Mouse (Mus musculus): ENCODE data around the gene Morc4. TPM values are rescaled to one million over a fixed set of nuclear protein-coding genes. Genes with fewer than 3 reads are reported as not detected.
A peak's percentile ranks its signal among the peaks of the same experiment; 100 is the strongest.

Morc4 gene
- total and polyA plus RNA-seq, 2 experiments from 2014 or later = 5.6 to 6.1 TPM

DNA sequence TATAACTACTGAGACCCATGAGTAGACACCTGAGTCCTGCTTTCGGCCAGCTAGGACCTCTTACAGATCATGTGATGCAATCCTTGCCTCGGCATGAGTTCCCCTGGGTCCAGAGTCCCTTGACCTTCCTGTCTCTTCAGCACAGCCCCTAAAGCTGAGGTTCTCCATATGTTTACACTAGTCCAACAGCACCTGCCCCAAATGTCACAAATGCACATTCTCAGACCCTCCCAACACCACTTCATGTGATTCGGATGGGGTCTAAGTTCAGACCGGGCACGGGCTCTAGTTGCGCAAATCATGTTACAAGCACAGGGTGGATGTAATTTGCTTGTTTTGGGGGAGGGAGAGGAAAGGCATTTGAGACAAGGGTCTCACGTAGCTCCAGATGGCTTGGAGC, 5.6 kb upstream of the Morc4 start:
- 83% methylated on average over 7 of the region's 7 CpGs for WGBS
- Histone ChIP-seq H3K4me1 (ENCODE audit: control insufficient read depth, insufficient read depth) (no peaks in the 10 kb centered on the region), H3K4me2 (ENCODE audit: low read depth, low read length) (no peak overlapping the region), H3K36me3 (replicated peaks; ENCODE audit: control insufficient read depth, insufficient read depth, low read length) (no peaks in the 10 kb centered on the region), H3K4me3 (ENCODE audit: low read depth, low read length) (no peak overlapping the region), H3K9me3 (replicated peaks; ENCODE audit: control insufficient read depth, low read length) (no peaks in the 10 kb centered on the region), H3K27me3 (ENCODE audit: control insufficient read depth, insufficient read depth, low read length) (no peaks in the 10 kb centered on the region), H3K9ac (replicated peaks; ENCODE audit: low read depth, low read length) (no peak overlapping the region), H3K27ac (ENCODE audit: low read depth) (no peak overlapping the region)
- TF ChIP-seq EP300 (IDR thresholded peaks at IDR 0.05; ENCODE audit: low read depth) (no peak), CTCF (IDR thresholded peaks at IDR 0.05; ENCODE audit: low read depth) (no peak)
- ATAC-seq (ENCODE audit: insufficient read depth, low read depth) (no peak), DNase-seq (ENCODE audit: low spot score) (no peak)

DNA sequence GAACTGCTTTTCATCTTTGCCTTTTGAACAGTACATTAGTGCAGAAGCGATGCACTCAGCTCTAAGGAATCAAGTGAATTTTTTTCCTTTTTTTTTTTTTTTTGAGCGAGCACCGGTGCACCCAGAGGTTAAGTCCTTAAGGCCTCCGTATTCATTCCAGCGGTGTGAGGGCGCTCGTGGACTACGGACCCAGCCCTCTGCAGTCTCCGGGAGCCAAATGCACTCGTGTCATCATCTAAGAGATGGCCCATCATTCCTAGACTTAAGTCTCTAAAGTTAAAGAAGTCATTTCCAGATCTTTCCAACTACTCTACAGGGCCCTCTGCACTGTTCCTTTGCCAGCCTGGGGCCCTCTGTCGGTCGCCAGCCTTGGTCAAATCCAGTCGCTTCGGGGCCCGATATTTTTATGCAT, 1.2 kb downstream of the Morc4 start:
- DNase-seq (ENCODE audit: low spot score) = peak; percentile 15
- no peak for ATAC-seq (ENCODE audit: insufficient read depth, low read depth)
- no peak overlapping the region for H3K27ac ChIP-seq (ENCODE audit: low read depth)
- no peaks in the 10 kb centered on the region for H3K36me3 ChIP-seq (replicated peaks; ENCODE audit: control insufficient read depth, insufficient read depth, low read length)
- peak overlapping the region; percentile 71 for H3K4me3 ChIP-seq (ENCODE audit: low read depth, low read length)
- H3K27me3 ChIP-seq (ENCODE audit: control insufficient read depth, insufficient read depth, low read length) = no peaks in the 10 kb centered on the region
- WGBS = 23% methylated on average over 15 of the region's 15 CpGs
- no peak for TF ChIP-seq CTCF (IDR thresholded peaks at IDR 0.05; ENCODE audit: low read depth)
- no peaks in the 10 kb centered on the region for H3K9me3 ChIP-seq (replicated peaks; ENCODE audit: control insufficient read depth, low read length)
- peak overlapping the region; percentile 88 for H3K4me2 ChIP-seq (ENCODE audit: low read depth, low read length)
- H3K4me1 ChIP-seq (ENCODE audit: control insufficient read depth, insufficient read depth) = no peaks in the 10 kb centered on the region
- H3K9ac ChIP-seq (replicated peaks; ENCODE audit: low read depth, low read length) = no peak overlapping the region

DNA sequence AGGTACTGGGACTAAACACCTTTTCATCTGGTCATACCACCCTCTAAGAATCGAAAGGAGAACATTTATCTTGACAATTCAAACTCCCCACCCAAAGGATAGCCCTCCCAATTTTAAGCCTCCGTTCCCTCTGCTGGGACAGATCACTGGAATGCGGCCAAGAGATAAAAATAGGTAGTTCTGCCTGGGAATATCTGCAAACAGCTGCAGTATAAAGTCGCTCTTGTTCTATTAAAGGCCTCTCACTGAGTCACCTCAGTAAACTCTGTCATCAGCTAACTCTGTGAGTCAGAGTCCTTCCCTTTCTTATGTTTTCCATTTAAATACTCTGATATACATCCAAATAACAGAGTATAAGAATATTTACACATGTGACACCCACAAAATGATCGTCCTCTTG, 12.1 kb downstream of the Morc4 start:
- DNase-seq (ENCODE audit: low spot score) (peak; percentile 6), ATAC-seq (ENCODE audit: insufficient read depth, low read depth) (no peak)
- Histone ChIP-seq H3K9ac (replicated peaks; ENCODE audit: low read depth, low read length) (no peak overlapping the region), H3K27ac (ENCODE audit: low read depth) (no peak overlapping the region), H3K4me3 (ENCODE audit: low read depth, low read length) (no peak overlapping the region), H3K36me3 (replicated peaks; ENCODE audit: control insufficient read depth, insufficient read depth, low read length) (no peaks in the 10 kb centered on the region), H3K4me2 (ENCODE audit: low read depth, low read length) (0 out of 2 replicates have a peak overlapping the region, but pooled peaks have one; percentile 5), H3K9me3 (replicated peaks; ENCODE audit: control insufficient read depth, low read length) (no peaks in the 10 kb centered on the region), H3K27me3 (ENCODE audit: control insufficient read depth, insufficient read depth, low read length) (no peaks in the 10 kb centered on the region), H3K4me1 (ENCODE audit: control insufficient read depth, insufficient read depth) (no peaks in the 10 kb centered on the region)
- 31% methylated on average over 5 of the region's 5 CpGs for WGBS
- no peak for TF ChIP-seq EP300 (IDR thresholded peaks at IDR 0.05; ENCODE audit: low read depth)
- TF ChIP-seq CTCF (IDR thresholded peaks at IDR 0.05; ENCODE audit: low read depth) = no peak

DNA sequence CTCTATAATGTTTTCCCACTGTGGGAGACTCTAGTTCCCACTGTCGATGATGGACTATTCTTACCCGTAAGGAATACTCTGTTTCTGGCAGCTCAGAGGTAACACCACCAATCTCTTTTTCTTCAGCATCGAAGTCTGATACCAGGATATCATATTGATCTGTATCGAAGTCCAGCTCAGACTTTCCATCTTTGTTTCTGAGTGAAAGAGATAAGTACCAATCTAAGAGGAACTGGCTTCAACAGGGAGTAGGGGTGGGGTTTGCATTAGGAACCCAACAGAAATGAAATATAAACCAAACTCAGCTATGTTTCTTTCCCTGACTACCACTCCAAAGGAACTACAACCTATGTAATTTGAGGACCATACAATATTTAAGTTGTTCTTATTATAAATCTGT, 16.7 kb downstream of the Morc4 start:
- Histone ChIP-seq H3K27ac (ENCODE audit: low read depth) (no peak overlapping the region), H3K4me2 (ENCODE audit: low read depth, low read length) (no peak overlapping the region), H3K27me3 (ENCODE audit: control insufficient read depth, insufficient read depth, low read length) (no peaks in the 10 kb centered on the region), H3K36me3 (replicated peaks; ENCODE audit: control insufficient read depth, insufficient read depth, low read length) (no peaks in the 10 kb centered on the region), H3K4me1 (ENCODE audit: control insufficient read depth, insufficient read depth) (no peaks in the 10 kb centered on the region), H3K9me3 (replicated peaks; ENCODE audit: control insufficient read depth, low read length) (no peaks in the 10 kb centered on the region), H3K4me3 (ENCODE audit: low read depth, low read length) (no peak overlapping the region), H3K9ac (replicated peaks; ENCODE audit: low read depth, low read length) (no peak overlapping the region)
- no peak for TF ChIP-seq CTCF (IDR thresholded peaks at IDR 0.05; ENCODE audit: low read depth)
- no peak for TF ChIP-seq EP300 (IDR thresholded peaks at IDR 0.05; ENCODE audit: low read depth)
- DNase-seq (ENCODE audit: low spot score) (no peak), ATAC-seq (ENCODE audit: insufficient read depth, low read depth) (no peak)
- 78% methylated on average over 4 of the region's 4 CpGs for WGBS

DNA sequence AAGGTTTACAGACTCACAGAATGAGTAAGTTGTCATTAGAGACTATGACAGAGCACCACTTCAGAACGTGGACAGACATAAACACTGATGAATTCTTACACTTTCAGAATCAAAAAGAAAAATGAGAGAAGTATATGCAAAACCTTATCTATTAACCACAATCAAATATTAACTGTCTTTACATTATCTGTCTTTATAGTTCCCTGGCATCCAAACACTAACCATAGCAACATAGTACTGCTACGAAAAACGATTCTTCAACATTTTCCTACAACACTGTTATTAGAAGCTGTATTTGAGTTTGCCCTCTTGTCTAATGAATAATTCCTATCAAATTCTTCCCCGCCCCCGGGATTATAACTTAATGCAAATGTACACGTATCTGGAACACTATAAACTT, 30.4 kb downstream of the Morc4 start:
- H3K4me1 ChIP-seq (ENCODE audit: control insufficient read depth, insufficient read depth) = no peaks in the 10 kb centered on the region
- DNase-seq (ENCODE audit: low spot score) = no peak
- H3K36me3 ChIP-seq (replicated peaks; ENCODE audit: control insufficient read depth, insufficient read depth, low read length) = no peaks in the 10 kb centered on the region
- H3K27ac ChIP-seq (ENCODE audit: low read depth) = no peak overlapping the region
- ATAC-seq (ENCODE audit: insufficient read depth, low read depth) = no peak
- H3K9ac ChIP-seq (replicated peaks; ENCODE audit: low read depth, low read length) = no peak overlapping the region
- H3K4me2 ChIP-seq (ENCODE audit: low read depth, low read length) = no peak overlapping the region
- H3K27me3 ChIP-seq (ENCODE audit: control insufficient read depth, insufficient read depth, low read length) = no peaks in the 10 kb centered on the region
- WGBS = 76% methylated on average over 6 of the region's 6 CpGs
- TF ChIP-seq EP300 (IDR thresholded peaks at IDR 0.05; ENCODE audit: low read depth) (no peak), CTCF (IDR thresholded peaks at IDR 0.05; ENCODE audit: low read depth) (no peak)
- H3K4me3 ChIP-seq (ENCODE audit: low read depth, low read length) = no peak overlapping the region
- no peaks in the 10 kb centered on the region for H3K9me3 ChIP-seq (replicated peaks; ENCODE audit: control insufficient read depth, low read length)

DNA sequence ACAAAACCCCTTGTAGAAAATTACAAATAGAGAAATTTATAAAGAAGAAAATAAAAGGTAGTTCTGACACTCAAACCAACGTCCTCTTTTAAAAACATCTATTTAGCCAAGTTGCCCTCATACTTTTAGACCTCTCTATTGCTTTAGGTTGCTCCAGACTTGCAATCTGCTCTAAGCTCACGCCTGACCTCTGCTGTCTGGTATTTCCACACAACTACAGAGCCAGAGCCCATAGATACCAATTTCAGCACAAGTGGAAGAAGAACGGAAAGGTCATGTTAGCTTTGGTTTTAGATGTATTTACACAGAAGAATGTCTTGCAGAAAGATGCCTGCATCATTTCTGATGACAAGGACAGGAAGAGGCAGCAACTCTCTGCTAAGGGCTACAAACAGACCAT, 32.4 kb downstream of the Morc4 start:
- no peaks in the 10 kb centered on the region for H3K27me3 ChIP-seq (ENCODE audit: control insufficient read depth, insufficient read depth, low read length)
- no peaks in the 10 kb centered on the region for H3K9me3 ChIP-seq (replicated peaks; ENCODE audit: control insufficient read depth, low read length)
- H3K4me3 ChIP-seq (ENCODE audit: low read depth, low read length) = no peak overlapping the region
- ATAC-seq (ENCODE audit: insufficient read depth, low read depth) (no peak), DNase-seq (ENCODE audit: low spot score) (peak; percentile 8)
- H3K9ac ChIP-seq (replicated peaks; ENCODE audit: low read depth, low read length) = no peak overlapping the region
- H3K4me1 ChIP-seq (ENCODE audit: control insufficient read depth, insufficient read depth) = no peaks in the 10 kb centered on the region
- H3K27ac ChIP-seq (ENCODE audit: low read depth) = no peak overlapping the region
- TF ChIP-seq EP300 (IDR thresholded peaks at IDR 0.05; ENCODE audit: low read depth) (no peak), CTCF (IDR thresholded peaks at IDR 0.05; ENCODE audit: low read depth) (peak; percentile 53)
- H3K4me2 ChIP-seq (ENCODE audit: low read depth, low read length) = no peak overlapping the region
- no peaks in the 10 kb centered on the region for H3K36me3 ChIP-seq (replicated peaks; ENCODE audit: control insufficient read depth, insufficient read depth, low read length)
- WGBS = 29% methylated on average over 3 of the region's 3 CpGs

Data from heart, postnatal 0 days (tissue).